Mouse (Mus musculus): ENCODE measurements around the gene Umodl1. TPM values are rescaled to one million over a fixed set of nuclear protein-coding genes. Genes with fewer than 3 reads are reported as not detected.

Umodl1 gene
- polyA plus RNA-seq, 1 experiment = not detected

DNA sequence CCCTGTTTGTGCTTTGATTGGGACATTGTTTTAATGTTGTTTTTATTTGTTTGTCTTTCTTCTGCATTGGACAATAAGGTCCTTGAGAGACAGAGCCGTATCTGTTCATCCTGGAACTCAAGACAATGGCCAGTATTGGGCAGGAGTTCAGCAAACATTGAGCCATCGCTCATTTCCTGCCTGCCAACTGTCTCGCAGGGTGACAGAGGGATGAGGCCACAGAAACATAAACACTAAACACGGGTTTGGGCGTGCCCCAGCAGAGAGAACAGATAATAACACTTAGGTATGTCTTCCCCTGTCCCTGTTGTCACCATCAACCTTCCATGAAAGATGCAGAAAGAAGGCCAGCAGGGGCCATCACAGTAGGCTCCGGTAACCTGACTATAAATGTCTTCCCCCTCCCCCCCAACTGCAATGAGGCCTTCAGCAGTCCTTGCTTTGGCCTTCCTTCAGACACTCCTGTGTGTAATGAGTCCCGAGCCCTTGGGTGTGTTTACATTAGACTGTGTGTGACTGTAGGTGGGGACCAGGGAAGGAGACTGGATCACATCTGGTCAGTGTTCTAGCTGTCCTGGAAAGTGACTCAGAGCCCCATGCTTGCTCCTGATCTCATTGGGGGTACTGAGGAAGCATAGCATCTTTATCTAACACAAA lies 69.8 kb downstream of the Umodl1 start:
- H3K79me3 ChIP-seq (ENCODE audit: low read depth) = no peaks in the 10 kb centered on the region
- no peaks in the 10 kb centered on the region for H3K27me3 ChIP-seq (ENCODE audit: control insufficient read depth, insufficient read depth, insufficient read length)
- H3K4me3 ChIP-seq (ENCODE audit: insufficient read depth, poor library complexity, severe bottlenecking) = no peak overlapping the region
- no peaks in the 10 kb centered on the region for H3K79me2 ChIP-seq (ENCODE audit: control insufficient read depth, insufficient read depth)
- H3ac ChIP-seq (ENCODE audit: control insufficient read depth, insufficient read length, low read depth) = no peak overlapping the region
- no peak for TF ChIP-seq FOSL1 (IDR thresholded peaks at IDR 0.05; ENCODE audit: insufficient read depth, low read length, poor library complexity, severe bottlenecking)
- TF ChIP-seq MAX (IDR thresholded peaks at IDR 0.05) = no peak
- H3K36me3 ChIP-seq (ENCODE audit: control insufficient read depth, insufficient read depth) = no peaks in the 10 kb centered on the region

DNA sequence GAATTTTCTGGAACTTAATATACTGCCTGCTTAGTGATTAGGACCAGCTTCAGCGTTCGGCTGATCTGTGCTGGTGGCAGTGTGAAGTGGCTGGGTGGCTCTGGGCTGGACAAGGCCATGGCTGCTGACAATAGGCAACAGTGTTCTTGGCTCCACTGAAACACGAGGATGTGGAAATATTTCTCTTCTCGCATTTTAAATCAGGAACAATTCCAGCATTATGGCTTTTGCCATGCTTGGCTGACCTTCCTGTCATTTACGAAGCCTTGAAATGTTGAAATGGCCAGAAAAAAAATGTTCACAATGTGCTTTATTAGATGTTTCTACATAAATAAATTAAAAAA lies 70.3 kb downstream of the Umodl1 start:
- Histone ChIP-seq H3K79me2 (ENCODE audit: control insufficient read depth, insufficient read depth) (no peaks in the 10 kb centered on the region), H3K36me3 (ENCODE audit: control insufficient read depth, insufficient read depth) (no peaks in the 10 kb centered on the region), H3K79me3 (ENCODE audit: low read depth) (no peaks in the 10 kb centered on the region), H3K27me3 (ENCODE audit: control insufficient read depth, insufficient read depth, insufficient read length) (no peaks in the 10 kb centered on the region), H3ac (ENCODE audit: control insufficient read depth, insufficient read length, low read depth) (no peak overlapping the region), H3K4me3 (ENCODE audit: insufficient read depth, poor library complexity, severe bottlenecking) (no peak overlapping the region)
- TF ChIP-seq FOSL1 (IDR thresholded peaks at IDR 0.05; ENCODE audit: insufficient read depth, low read length, poor library complexity, severe bottlenecking) = no peak
- TF ChIP-seq MAX (IDR thresholded peaks at IDR 0.05) = no peak
- no peak for TF ChIP-seq MYOG (IDR thresholded peaks at IDR 0.05; ENCODE audit: control insufficient read depth, extremely low read depth, insufficient read length)
- TF ChIP-seq CTCF (IDR thresholded peaks at IDR 0.05; ENCODE audit: control insufficient read depth, insufficient read depth, insufficient read length) = no peak
- TF ChIP-seq CEBPB (IDR thresholded peaks at IDR 0.05; ENCODE audit: low read depth) = no peak
- no peak for TF ChIP-seq USF1 (IDR thresholded peaks at IDR 0.05; ENCODE audit: low read depth)
- no peak for TF ChIP-seq MYOD1 (IDR thresholded peaks at IDR 0.05; ENCODE audit: control insufficient read depth, insufficient read length, low read depth)

DNA sequence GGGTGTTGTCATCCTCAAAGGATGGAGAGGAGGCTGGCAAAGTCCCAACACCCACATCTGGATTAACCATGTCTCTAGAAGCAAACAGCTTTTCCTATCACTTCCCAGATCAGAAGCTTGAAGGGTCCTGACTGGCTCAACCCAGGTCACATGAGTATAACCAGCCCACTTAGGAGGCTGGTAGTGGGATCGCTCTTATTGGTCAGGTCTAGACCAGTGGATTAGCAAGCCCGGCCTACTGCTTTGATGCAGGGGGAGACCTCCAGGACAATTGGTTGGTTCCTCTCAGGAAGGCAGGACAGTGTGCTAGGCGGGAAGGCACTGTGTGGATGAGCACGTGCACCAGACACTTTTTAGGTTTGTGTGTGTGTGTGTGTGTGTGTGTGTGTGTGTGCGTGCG lies 72.5 kb downstream of the Umodl1 start:
- Histone ChIP-seq H3K4me3 (ENCODE audit: insufficient read depth, poor library complexity, severe bottlenecking) (no peak overlapping the region), H3K79me2 (ENCODE audit: control insufficient read depth, insufficient read depth) (no peaks in the 10 kb centered on the region), H3K36me3 (ENCODE audit: control insufficient read depth, insufficient read depth) (no peaks in the 10 kb centered on the region), H3ac (ENCODE audit: control insufficient read depth, insufficient read length, low read depth) (no peak overlapping the region), H3K27me3 (ENCODE audit: control insufficient read depth, insufficient read depth, insufficient read length) (no peaks in the 10 kb centered on the region), H3K79me3 (ENCODE audit: low read depth) (no peaks in the 10 kb centered on the region)
- no peak for TF ChIP-seq CTCF (IDR thresholded peaks at IDR 0.05; ENCODE audit: control insufficient read depth, insufficient read depth, insufficient read length)
- no peak for TF ChIP-seq USF1 (IDR thresholded peaks at IDR 0.05; ENCODE audit: low read depth)
- TF ChIP-seq MYOD1 (IDR thresholded peaks at IDR 0.05; ENCODE audit: control insufficient read depth, insufficient read length, low read depth) = no peak
- TF ChIP-seq MYOG (IDR thresholded peaks at IDR 0.05; ENCODE audit: control insufficient read depth, extremely low read depth, insufficient read length) = no peak
- no peak for TF ChIP-seq MAX (IDR thresholded peaks at IDR 0.05)
- no peak for TF ChIP-seq FOSL1 (IDR thresholded peaks at IDR 0.05; ENCODE audit: insufficient read depth, low read length, poor library complexity, severe bottlenecking)
- TF ChIP-seq CEBPB (IDR thresholded peaks at IDR 0.05; ENCODE audit: low read depth) = no peak

DNA sequence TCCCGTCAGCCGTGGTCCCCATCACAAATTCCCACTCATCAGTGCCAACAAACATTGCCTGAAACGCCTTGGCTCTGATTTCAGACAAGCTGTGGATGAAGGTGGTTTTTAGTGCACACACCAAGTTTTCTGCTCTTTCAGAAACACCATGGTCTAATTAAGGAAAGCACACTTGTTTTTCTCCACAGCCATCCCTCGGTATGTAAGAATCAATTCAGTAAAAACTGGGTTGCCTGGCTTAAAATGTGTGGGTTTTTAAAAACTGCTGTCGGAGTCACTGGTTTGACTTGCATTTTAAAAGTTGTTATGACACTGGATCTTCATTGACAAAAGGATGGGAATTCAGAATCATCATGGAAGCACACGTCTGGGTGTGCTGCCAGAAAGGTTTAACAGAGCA lies 73.3 kb downstream of the Umodl1 start:
- Histone ChIP-seq H3ac (ENCODE audit: control insufficient read depth, insufficient read length, low read depth) (no peak overlapping the region), H3K4me3 (ENCODE audit: insufficient read depth, poor library complexity, severe bottlenecking) (no peak overlapping the region), H3K36me3 (ENCODE audit: control insufficient read depth, insufficient read depth) (no peaks in the 10 kb centered on the region), H3K79me3 (ENCODE audit: low read depth) (no peaks in the 10 kb centered on the region), H3K27me3 (ENCODE audit: control insufficient read depth, insufficient read depth, insufficient read length) (no peaks in the 10 kb centered on the region), H3K79me2 (ENCODE audit: control insufficient read depth, insufficient read depth) (no peaks in the 10 kb centered on the region)
- no peak for TF ChIP-seq CTCF (IDR thresholded peaks at IDR 0.05; ENCODE audit: control insufficient read depth, insufficient read depth, insufficient read length)

DNA sequence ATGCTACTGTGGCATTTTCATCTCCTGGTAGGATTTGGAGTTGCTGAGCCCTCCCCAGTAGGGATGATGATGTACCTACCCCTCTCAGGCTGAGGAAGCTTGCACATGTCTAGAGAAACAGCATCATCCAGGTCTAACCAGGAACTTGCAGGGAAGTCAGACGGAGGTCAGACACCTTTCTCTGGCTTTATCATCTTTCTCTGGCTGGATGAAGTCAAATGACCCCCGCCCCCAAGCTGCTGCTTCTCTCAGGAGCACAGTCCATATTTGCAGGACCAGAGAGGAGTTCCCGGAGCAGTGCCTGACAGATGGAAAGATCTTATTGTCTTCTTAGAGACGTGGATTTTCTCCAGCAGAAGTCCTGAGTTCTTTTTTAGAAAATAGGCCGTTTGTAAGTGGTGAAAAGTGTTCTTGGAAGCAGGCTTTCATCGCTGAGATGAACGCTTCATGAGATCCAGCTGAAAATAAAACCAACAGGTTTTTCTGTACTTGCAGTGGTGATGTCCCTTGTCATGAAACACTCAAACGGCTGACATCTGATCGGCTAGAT lies 74.5 kb downstream of the Umodl1 start:
- no peak overlapping the region for H3ac ChIP-seq (ENCODE audit: control insufficient read depth, insufficient read length, low read depth)

DNA sequence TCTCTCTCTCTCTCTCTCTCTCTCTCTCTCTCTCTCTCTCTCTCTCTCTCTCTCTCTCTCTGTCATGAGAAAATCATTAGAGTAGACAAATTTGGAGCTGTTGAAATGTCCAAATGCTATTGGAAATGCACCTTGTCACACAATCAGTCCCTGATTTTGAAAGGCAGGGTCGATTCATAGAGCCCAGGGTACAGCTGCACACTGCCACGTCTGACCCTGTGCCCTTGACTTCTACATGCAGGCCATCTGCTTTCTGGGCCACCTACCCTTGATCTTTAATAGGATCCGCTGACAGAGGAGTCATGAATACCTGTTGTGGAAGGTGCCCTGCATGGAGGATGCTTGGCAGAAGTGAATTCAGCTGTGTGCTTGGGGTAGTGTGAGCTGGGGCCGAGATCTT lies 75.0 kb downstream of the Umodl1 start:
- no peaks in the 10 kb centered on the region for H3K79me3 ChIP-seq (ENCODE audit: low read depth)
- no peaks in the 10 kb centered on the region for H3K27me3 ChIP-seq (ENCODE audit: control insufficient read depth, insufficient read depth, insufficient read length)
- no peak overlapping the region for H3ac ChIP-seq (ENCODE audit: control insufficient read depth, insufficient read length, low read depth)
- no peaks in the 10 kb centered on the region for H3K79me2 ChIP-seq (ENCODE audit: control insufficient read depth, insufficient read depth)
- no peak for TF ChIP-seq FOSL1 (IDR thresholded peaks at IDR 0.05; ENCODE audit: insufficient read depth, low read length, poor library complexity, severe bottlenecking)
- no peak for TF ChIP-seq MYOD1 (IDR thresholded peaks at IDR 0.05; ENCODE audit: control insufficient read depth, insufficient read length, low read depth)
- no peak for TF ChIP-seq CTCF (IDR thresholded peaks at IDR 0.05; ENCODE audit: control insufficient read depth, insufficient read depth, insufficient read length)
- no peak for TF ChIP-seq USF1 (IDR thresholded peaks at IDR 0.05; ENCODE audit: low read depth)
- TF ChIP-seq MYOG (IDR thresholded peaks at IDR 0.05; ENCODE audit: control insufficient read depth, extremely low read depth, insufficient read length) = no peak
- TF ChIP-seq CEBPB (IDR thresholded peaks at IDR 0.05; ENCODE audit: low read depth) = no peak
- TF ChIP-seq MAX (IDR thresholded peaks at IDR 0.05) = no peak
- H3K36me3 ChIP-seq (ENCODE audit: control insufficient read depth, insufficient read depth) = no peaks in the 10 kb centered on the region
- H3K4me3 ChIP-seq (ENCODE audit: insufficient read depth, poor library complexity, severe bottlenecking) = no peak overlapping the region

More for the DNA sequence above, 74.5 kb downstream of the Umodl1 start:
- H3K36me3 ChIP-seq (ENCODE audit: control insufficient read depth, insufficient read depth) = no peaks in the 10 kb centered on the region
- no peak for TF ChIP-seq CEBPB (IDR thresholded peaks at IDR 0.05; ENCODE audit: low read depth)
- TF ChIP-seq MAX (IDR thresholded peaks at IDR 0.05) = no peak
- TF ChIP-seq FOSL1 (IDR thresholded peaks at IDR 0.05; ENCODE audit: insufficient read depth, low read length, poor library complexity, severe bottlenecking) = no peak
- TF ChIP-seq MYOG (IDR thresholded peaks at IDR 0.05; ENCODE audit: control insufficient read depth, extremely low read depth, insufficient read length) = no peak
- TF ChIP-seq USF1 (IDR thresholded peaks at IDR 0.05; ENCODE audit: low read depth) = no peak
- no peak for TF ChIP-seq MYOD1 (IDR thresholded peaks at IDR 0.05; ENCODE audit: control insufficient read depth, insufficient read length, low read depth)
- TF ChIP-seq CTCF (IDR thresholded peaks at IDR 0.05; ENCODE audit: control insufficient read depth, insufficient read depth, insufficient read length) = no peak
- no peaks in the 10 kb centered on the region for H3K79me3 ChIP-seq (ENCODE audit: low read depth)
- H3K4me3 ChIP-seq (ENCODE audit: insufficient read depth, poor library complexity, severe bottlenecking) = no peak overlapping the region
- H3K79me2 ChIP-seq (ENCODE audit: control insufficient read depth, insufficient read depth) = no peaks in the 10 kb centered on the region
- H3K27me3 ChIP-seq (ENCODE audit: control insufficient read depth, insufficient read depth, insufficient read length) = no peaks in the 10 kb centered on the region

All from C2C12 (cell line).